Mouse (Mus musculus) CH12.LX (cell line): Measurements from ENCODE around the gene Tekt4. TPM values are rescaled to one million over a fixed set of nuclear protein-coding genes. Genes with fewer than 3 reads are reported as not detected.

ENCODE experiments used
- DNase-seq: peaks from one replicate; pipeline ENCODE4 v3.0.0-alpha.2; 2013; ENCODE audit errors: extremely low read depth
- H3K27ac ChIP-seq: 2 replicates; pipeline ENCODE4 v1.5.1; 2012; ENCODE audit warnings: low read depth, mild to moderate bottlenecking, control low read depth, moderate library complexity; ENCODE audit not compliant: insufficient read depth
- H3K27me3 ChIP-seq: replicated peaks from 2 replicates; pipeline ENCODE3; 2012; ENCODE audit warnings: inconsistent platforms
- H3K36me3 ChIP-seq, 2 experiments: replicated peaks in 1 of 2; 2 replicates each; pipeline versions ENCODE3 to v1.6.1; 2012; ENCODE audit warnings: inconsistent platforms in 1 of 2, low read length in 1 of 2, mild to moderate bottlenecking in 1 of 2, mixed read lengths in 1 of 2, moderate library complexity in 1 of 2; ENCODE audit not compliant: control insufficient read depth in 1 of 2, insufficient read depth in 1 of 2
- H3K4me1 ChIP-seq, 2 experiments: 2 replicates each; pipeline ENCODE4 v1.6.1; 2012; ENCODE audit warnings: inconsistent platforms in 1 of 2, moderate library complexity in 1 of 2; ENCODE audit not compliant: insufficient read depth in 2 of 2, control insufficient read depth in 1 of 2
- H3K4me2 ChIP-seq: 2 replicates; pipeline ENCODE4 v1.6.1; 2012; ENCODE audit warnings: low read depth, mild to moderate bottlenecking, control low read depth; ENCODE audit not compliant: poor library complexity, insufficient read depth, severe bottlenecking
- H3K4me3 ChIP-seq, 3 experiments: fragments of 150-350 bp in 1 of 3; sonication (generic) in 1 of 3; replicated peaks in 1 of 3; 2 replicates each; pipeline versions ENCODE3 to v1.5.1; 2011 to 2012; ENCODE audit warnings: low read depth in 2 of 3, low read length in 2 of 3, mild to moderate bottlenecking in 2 of 3, moderate library complexity in 2 of 3, control low read depth in 1 of 3, improper control_type of control experiment in 1 of 3, inconsistent platforms in 1 of 3, mixed read lengths in 1 of 3; ENCODE audit not compliant: poor library complexity in 1 of 3
- H3K79me2 ChIP-seq: replicated peaks from 2 replicates; pipeline ENCODE4 v1.6.1; 2012; ENCODE audit warnings: mild to moderate bottlenecking, moderate library complexity; ENCODE audit not compliant: control insufficient read depth, poor library complexity, insufficient read depth, severe bottlenecking; ENCODE audit errors: extremely low read depth
- H3K9ac ChIP-seq: 2 replicates; pipeline ENCODE4 v1.6.1; 2012; ENCODE audit warnings: low read depth, mild to moderate bottlenecking, control low read depth, moderate library complexity; ENCODE audit not compliant: insufficient read depth
- H3K9me3 ChIP-seq: replicated peaks from 2 replicates; pipeline ENCODE3; 2012; ENCODE audit warnings: low read length, inconsistent platforms, mixed read lengths
- BHLHE40 ChIP-seq: IDR thresholded peaks from 2 replicates; pipeline ENCODE4 v1.6.1; 2011; ENCODE audit warnings: mild to moderate bottlenecking, low read depth, low read length, improper control_type of control experiment
- CHD2 ChIP-seq: IDR thresholded peaks from 2 replicates; pipeline ENCODE4 v1.6.1; 2011; ENCODE audit warnings: low read length, improper control_type of control experiment
- CTCF ChIP-seq, 2 experiments: IDR thresholded peaks in 1 of 2; conservative IDR thresholded peaks in 1 of 2; 2 replicates each; pipeline ENCODE4 v1.5.1; 2011 to 2012; ENCODE audit warnings: low read depth in 2 of 2, low read length in 2 of 2, improper control_type of control experiment in 1 of 2, inconsistent platforms in 1 of 2, mild to moderate bottlenecking in 1 of 2, moderate library complexity in 1 of 2
- E2F4 ChIP-seq: IDR thresholded peaks from 2 replicates; pipeline ENCODE4 v1.6.1; 2011; ENCODE audit warnings: low read depth, low read length, improper control_type of control experiment; ENCODE audit not compliant: insufficient replicate concordance
- ELF1 ChIP-seq: IDR thresholded peaks from 2 replicates; pipeline ENCODE4 v1.6.1; 2014; ENCODE audit warnings: low read depth, mild to moderate bottlenecking, inconsistent platforms, low read length, improper control_type of control experiment
- GABPA ChIP-seq: IDR thresholded peaks from 2 replicates; pipeline ENCODE4 v1.6.1; 2012; ENCODE audit warnings: low read depth, low read length, improper control_type of control experiment, inconsistent platforms; ENCODE audit not compliant: insufficient replicate concordance
- HCFC1 ChIP-seq: IDR thresholded peaks from 2 replicates; pipeline ENCODE4 v1.6.1; 2012; ENCODE audit warnings: low read depth, mild to moderate bottlenecking, inconsistent platforms, low read length, improper control_type of control experiment
- JUN ChIP-seq: IDR thresholded peaks from 2 replicates; pipeline ENCODE4 v1.6.1; 2011; ENCODE audit warnings: low read depth, mild to moderate bottlenecking, low read length, improper control_type of control experiment, moderate library complexity; ENCODE audit not compliant: insufficient read depth
- MAFK ChIP-seq: IDR thresholded peaks from 2 replicates; pipeline ENCODE4 v1.6.1; 2011; ENCODE audit warnings: low read length, improper control_type of control experiment; ENCODE audit not compliant: insufficient replicate concordance
- MYC ChIP-seq: IDR thresholded peaks from 2 replicates; pipeline ENCODE4 v1.6.1; 2011; ENCODE audit warnings: low read depth, mild to moderate bottlenecking, improper control_type of control experiment, low read length
- NELFE ChIP-seq: IDR thresholded peaks from 2 replicates; pipeline ENCODE4 v1.6.1; 2011; ENCODE audit warnings: low read depth, low read length, improper control_type of control experiment
- NRF1 ChIP-seq: IDR thresholded peaks from 2 replicates; pipeline ENCODE4 v1.6.1; 2014; ENCODE audit warnings: low read depth, mild to moderate bottlenecking, inconsistent platforms, low read length, improper control_type of control experiment, moderate library complexity
- PAX5 ChIP-seq: IDR thresholded peaks from 2 replicates; pipeline ENCODE4 v1.6.1; 2012; ENCODE audit warnings: low read length, inconsistent platforms, mixed read lengths
- POLR2AphosphoS2 ChIP-seq: IDR thresholded peaks from 2 replicates; pipeline ENCODE4 v1.6.1; 2011; ENCODE audit warnings: low read depth, low read length, improper control_type of control experiment
- RAD21 ChIP-seq: IDR thresholded peaks from 2 replicates; pipeline ENCODE4 v1.6.1; 2011; ENCODE audit warnings: low read depth, mild to moderate bottlenecking, low read length, improper control_type of control experiment, moderate library complexity
- RCOR1 ChIP-seq: conservative IDR thresholded peaks from 2 replicates; pipeline ENCODE4 v1.6.1; 2012; ENCODE audit warnings: low read depth, mild to moderate bottlenecking, inconsistent platforms, low read length, improper control_type of control experiment
- SIN3A ChIP-seq: IDR thresholded peaks from 2 replicates; pipeline ENCODE4 v1.6.1; 2012; ENCODE audit warnings: low read length, improper control_type of control experiment, inconsistent platforms
- SMC3 ChIP-seq: IDR thresholded peaks from 2 replicates; pipeline ENCODE4 v1.6.1; 2011; ENCODE audit warnings: low read depth, low read length, improper control_type of control experiment
- TBP ChIP-seq: conservative IDR thresholded peaks from 2 replicates; pipeline ENCODE4 v1.6.1; 2011; ENCODE audit warnings: low read depth, low read length, improper control_type of control experiment
- TCF12 ChIP-seq: IDR thresholded peaks from 2 replicates; pipeline ENCODE4 v1.6.1; 2014; ENCODE audit warnings: low read depth, mild to moderate bottlenecking, inconsistent platforms, low read length, improper control_type of control experiment
- UBTF ChIP-seq: IDR thresholded peaks from 2 replicates; pipeline ENCODE4 v1.6.1; 2012; ENCODE audit warnings: low read depth, mild to moderate bottlenecking, inconsistent platforms, low read length, improper control_type of control experiment, moderate library complexity
- ZC3H11A ChIP-seq: IDR thresholded peaks from 2 replicates; pipeline ENCODE4 v1.6.1; 2012; ENCODE audit warnings: low read depth, mild to moderate bottlenecking, inconsistent platforms, low read length, improper control_type of control experiment
- dilution Hi-C: fragments of 300-500 bp; cut with MboI; formaldehyde crosslinking; loops from 2 replicates; pipeline ENCODE4 v1.14.3; 2020; ENCODE audit warnings: low sequenced_read_pairs; ENCODE audit not compliant: extremely low pct_unique_long_range_greater_than_20kb, extremely low pct_ligation_motif_present
- in situ Hi-C: fragments of 300-500 bp; cut with MboI; formaldehyde crosslinking; loops from 3 replicates; pipeline ENCODE4 v1.14.3; 2019; ENCODE audit warnings: low sequenced_read_pairs, low pct_ligation_motif_present, low pct_unique_long_range_greater_than_20kb, mixed read lengths
- polyA plus RNA-seq: library from polyadenylated mRNA; unstranded; fragments of >175 nt; gene quantifications from 2 replicates; pipeline ENCODE4 v1.2.1, GENCODE M21; 2012; ENCODE audit warnings: low read depth; ENCODE audit not compliant: insufficient read length
- total RNA-seq, 2 experiments: library from RNA; depleted of rRNA; stranded (reverse); fragments of 300-350 nt in 1 of 2; fragments of >200 nt in 1 of 2; gene quantifications; 2 replicates each; pipeline ENCODE4 v1.2.3; 2012 to 2014

Gene Tekt4
- total and polyA plus RNA-seq, 3 experiments: not detected

- H3K36me3 ChIP-seq: no peaks in the 10 kb centered on the region
- no peak overlapping the region for H3K9ac ChIP-seq
- H3K4me3 ChIP-seq: no peak overlapping the region
- peaks cover 87% of the 10 kb centered on the region for H3K27me3 ChIP-seq
- TF ChIP-seq SMC3 (no peak), E2F4 (no peak), MAFK (no peak), TBP (no peak), RCOR1 (no peak), HCFC1 (no peak)
- TF ChIP-seq, all 38 proteins: peak for 0
- Histone ChIP-seq H3K9me3 (peaks cover 3% of the 10 kb centered on the region), H3K4me1 (no peaks in the 10 kb centered on the region), H3K79me2 (no peaks in the 10 kb centered on the region), H3K4me2 (no peak overlapping the region), H3K27ac (no peak overlapping the region)
- DNase-seq: no peak
- dilution Hi-C loops (no loop called here), in situ Hi-C loops (no loop called here)
Observed at GRCm38 (mm10) chr17:25463326-25463945, 9.0 kb downstream of the Tekt4 start.

- dilution Hi-C loops: no loop called here
Observed at GRCm38 (mm10) chr17:25464091-25464490, 9.7 kb downstream of the Tekt4 start.

GRCm38 (mm10) chr17:25466257-25466656, 11.8 kb downstream of the Tekt4 start:
- H3K9me3 ChIP-seq: no peaks in the 10 kb centered on the region
- no peak overlapping the region for H3K4me3 ChIP-seq
- TF ChIP-seq RAD21 (no peak), TCF12 (no peak), HCFC1 (no peak), NELFE (no peak), JUN (no peak)
- H3K9ac ChIP-seq: no peak overlapping the region
- H3K4me2 ChIP-seq: no peak overlapping the region
- peaks cover 87% of the 10 kb centered on the region for H3K27me3 ChIP-seq
- H3K79me2 ChIP-seq: no peaks in the 10 kb centered on the region
- H3K4me1 ChIP-seq: no peaks in the 10 kb centered on the region
- no peak overlapping the region for H3K27ac ChIP-seq
- in situ Hi-C loops (no loop called here), dilution Hi-C loops (no loop called here)
- no peaks in the 10 kb centered on the region for H3K36me3 ChIP-seq
- DNase-seq: no peak

More at GRCm38 (mm10) chr17:25464091-25464490, 9.7 kb downstream of the Tekt4 start:
- in situ Hi-C loops: no loop called here
- Histone ChIP-seq H3K9me3 (peaks cover 3% of the 10 kb centered on the region), H3K4me2 (no peak overlapping the region), H3K4me3 (no peak overlapping the region), H3K4me1 (no peaks in the 10 kb centered on the region), H3K79me2 (no peaks in the 10 kb centered on the region), H3K27ac (no peak overlapping the region), H3K9ac (no peak overlapping the region), H3K36me3 (no peaks in the 10 kb centered on the region), H3K27me3 (peaks cover 87% of the 10 kb centered on the region)
- TF ChIP-seq NRF1 (no peak), JUN (no peak), RCOR1 (no peak), E2F4 (no peak), SIN3A (no peak), CHD2 (no peak), GABPA (no peak), SMC3 (no peak), BHLHE40 (no peak), POLR2AphosphoS2 (no peak), MYC (no peak), CTCF (conservative IDR thresholded peaks at IDR 0.05 in 1 of 2, IDR thresholded peaks at IDR 0.05 in 1 of 2; ENCODE audit: low read depth in 2 of 2, low read length in 2 of 2) (no peak), ZC3H11A (no peak), UBTF (no peak), ELF1 (no peak), NELFE (no peak), PAX5 (no peak)
- no peak for DNase-seq
